Mouse (Mus musculus): ENCODE measurements around the gene Elp6. TPM values are rescaled to one million over a fixed set of nuclear protein-coding genes. Genes with fewer than 3 reads are reported as not detected.

The Elp6 gene
- polyA plus RNA-seq, 1 experiment from 2014 or later = 31.5 TPM

Small RNA genes within 50 kb of the gene (microRNA-seq; reads per million reads assigned to microRNA genes)
- 94.4 reads per million, percentile 44 among the genes with 10 or more reads in this experiment for gene Mir6236

Other genes starting within 250 kb of the Elp6 start
- gene Smarcc1, start 187.5 kb upstream of the Elp6 start, polyA plus RNA-seq (2016; fragmentation: Nextera tagmentation; extraction: Ambion mirVana) = 211 and 225 TPM in 2 replicates
- gene Dhx30, start 187.3 kb upstream of the Elp6 start, polyA plus RNA-seq (2016; fragmentation: Nextera tagmentation; extraction: Ambion mirVana) = 203 and 206 TPM in 2 replicates
- gene Cspg5, start 61.4 kb upstream of the Elp6 start, polyA plus RNA-seq (2016; fragmentation: Nextera tagmentation; extraction: Ambion mirVana) = 27.3 and 27.7 TPM in 2 replicates
- gene Scap, start 28.1 kb downstream of the Elp6 start, polyA plus RNA-seq (2016; fragmentation: Nextera tagmentation; extraction: Ambion mirVana) = 38.3 and 47.3 TPM in 2 replicates
- 22.5 and 23.6 TPM in 2 replicates for gene Ptpn23, start 103.0 kb downstream of the Elp6 start, polyA plus RNA-seq (2016; fragmentation: Nextera tagmentation; extraction: Ambion mirVana)
- gene Ngp, start 114.6 kb downstream of the Elp6 start, polyA plus RNA-seq (2016; fragmentation: Nextera tagmentation; extraction: Ambion mirVana) = 2.9 and 4.1 TPM in 2 replicates
- 13.5 and 13.8 TPM in 2 replicates for gene Klhl18, start 171.5 kb downstream of the Elp6 start, polyA plus RNA-seq (2016; fragmentation: Nextera tagmentation; extraction: Ambion mirVana)
- 3.7 and 5.3 TPM in 2 replicates for gene Kif9, start 171.8 kb downstream of the Elp6 start, polyA plus RNA-seq (2016; fragmentation: Nextera tagmentation; extraction: Ambion mirVana)
- 48.7 and 49.7 TPM in 2 replicates for gene Setd2, start 227.4 kb downstream of the Elp6 start, polyA plus RNA-seq (2016; fragmentation: Nextera tagmentation; extraction: Ambion mirVana)